Mouse (Mus musculus) macrophage (primary cell): ENCODE measurements at regions not wholly inside any gene's neighbourhood (a gene's known extent, or its start where the extent isn't known, plus 50 kb on each side); places are given as distances from the start of the nearest gene placed in this dataset.
"Not testable (repeated sequence)": the region's sequence is repeated elsewhere in the genome, so short reads cannot be mapped to it uniquely, and the experiment has no call there.

Experiments used
- H3K27ac ChIP-seq: fragments of 350-480 bp; formaldehyde crosslinking; 2 replicates; pipeline ENCODE4 v1.9.0; 2021
- H3K36me3 ChIP-seq: fragments of 350-480 bp; formaldehyde crosslinking; 2 replicates; pipeline ENCODE4 v1.9.0; 2021; ENCODE audit errors: inconsistent target
- H3K4me3 ChIP-seq: fragments of 350-480 bp; formaldehyde crosslinking; 2 replicates; pipeline ENCODE4 v1.9.0; 2021; ENCODE audit errors: inconsistent target
- H3K79me2 ChIP-seq: fragments of 350-480 bp; formaldehyde crosslinking; 2 replicates; pipeline ENCODE4 v1.9.0; 2021; ENCODE audit errors: inconsistent target
- WGBS: methylation state at CpG from one replicate; pipeline ENCODE4 v1.1.7; 2026; ENCODE audit warnings: inconsistent platforms; ENCODE audit not compliant: missing documents; 5-methylcytosine and 5-hydroxymethylcytosine counted together

- H3K4me3 ChIP-seq, H3K36me3 ChIP-seq, H3K79me2 ChIP-seq: not testable (repeated sequence)
- peak overlapping the region; percentile 85 for H3K27ac ChIP-seq
- WGBS, result 0% methylated on average over 1 of the region's 1 CpGs
These were observed 96.7 kb downstream of the Gcnt1 start for GRCm38 (mm10) chr19:17275861-17276502.
